Mouse (Mus musculus) myocyte (in vitro differentiated cells): ENCODE data around the gene Cuedc2.

Experiments used
- E2F4 ChIP-seq: IDR thresholded peaks from one replicate; pipeline ENCODE4 v1.6.1; 2011; ENCODE audit warnings: mild to moderate bottlenecking, control low read depth, moderate library complexity; ENCODE audit not compliant: insufficient read depth
- MAX ChIP-seq: IDR thresholded peaks from one replicate; pipeline ENCODE4 v1.6.1; 2011; ENCODE audit warnings: low read depth, mild to moderate bottlenecking, control low read depth
- MYOG ChIP-seq, 3 experiments: IDR thresholded peaks; one replicate each; pipeline ENCODE4 v1.6.1; 2011; ENCODE audit warnings: control low read depth in 2 of 3, low read depth in 2 of 3, mild to moderate bottlenecking in 2 of 3; ENCODE audit not compliant: insufficient read length in 2 of 3, control insufficient read depth in 1 of 3, insufficient read depth in 1 of 3
- POLR2A ChIP-seq: IDR thresholded peaks from one replicate; pipeline ENCODE4 v1.6.1; 2011; ENCODE audit warnings: low read depth, mild to moderate bottlenecking, control low read depth, moderate library complexity; ENCODE audit not compliant: insufficient read length
- POLR2AphosphoS2 ChIP-seq: IDR thresholded peaks from one replicate; pipeline ENCODE4 v1.6.1; 2011; ENCODE audit warnings: low read depth, control low read depth; ENCODE audit not compliant: insufficient read length
- REST ChIP-seq: IDR thresholded peaks from one replicate; pipeline ENCODE4 v1.6.1; 2011; ENCODE audit warnings: mild to moderate bottlenecking, control low read depth, moderate library complexity; ENCODE audit not compliant: insufficient read depth, insufficient read length

GRCm38 (mm10) chr19:46375891-46376290 is 37.4 kb upstream of the Cuedc2 start:
- TF ChIP-seq POLR2A, result no peak
- TF ChIP-seq E2F4, result no peak
- TF ChIP-seq REST, result no peak
- TF ChIP-seq MYOG (IDR thresholded peaks at IDR 0.05; ENCODE audit: control insufficient read depth in 1 of 3, insufficient read depth in 1 of 3, insufficient read length in 2 of 3, low read depth in 2 of 3), result no peak
- peak; percentile 37 for TF ChIP-seq POLR2AphosphoS2
- TF ChIP-seq MAX, result no peak
